Comparison of ENCODE assay signal across 8 mouse cellular contexts in the genomic region with DNA sequence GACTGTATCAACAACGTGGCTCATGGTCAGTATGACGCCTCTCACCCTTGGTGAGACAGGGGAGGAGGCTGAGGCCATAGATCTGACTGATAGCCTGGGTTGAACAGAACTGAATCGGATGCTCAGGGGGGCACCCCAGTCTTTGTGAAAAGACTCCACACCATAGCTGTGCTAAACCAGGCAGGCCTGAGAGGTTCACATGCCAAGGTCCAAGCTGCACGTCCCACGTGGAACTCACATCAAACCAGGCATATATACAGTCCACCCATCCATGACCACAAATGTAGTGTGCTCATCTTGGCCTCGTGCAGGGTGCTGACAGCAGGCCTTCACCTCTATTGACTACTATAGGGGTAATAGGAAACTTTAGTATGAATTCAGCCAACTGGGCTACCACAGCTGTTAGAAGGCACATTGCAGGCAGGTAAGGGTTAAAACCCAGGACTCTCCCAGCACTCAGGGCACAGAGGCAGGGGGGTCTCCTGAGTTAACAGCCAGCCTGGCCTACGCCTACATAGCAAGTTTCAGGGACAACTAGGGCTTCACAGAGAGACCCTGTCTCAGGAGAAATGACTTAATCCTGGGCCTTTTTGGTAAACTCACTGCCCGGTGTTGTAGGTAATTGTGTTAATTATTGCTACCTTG. TPM values are rescaled to one million over a fixed set of nuclear protein-coding genes. Genes with fewer than 3 reads are reported as not detected.
DNase-seq lines count a peak whose midpoint lies in the region; ATAC-seq and TF ChIP-seq lines count a peak whose summit lies in the region.

No protein-coding gene starts in this region.

- DNase-seq in cerebellum, adult 9-11 months: peak; percentile 38
- no peak for DNase-seq in cerebellum, adult 18-20 months
- peak; percentile 27 for DNase-seq in NIH3T3 (ENCODE audit: low read depth)
- DNase-seq in hindbrain, postnatal 0 days (ENCODE audit: low spot score): no peak
- DNase-seq in midbrain, embryonic 10.5 days (ENCODE audit: low spot score): no peak
- no peak for DNase-seq in embryo, embryonic 10.5 days (ENCODE audit: low spot score)
- DNase-seq in urinary bladder, postnatal 10 days (ENCODE audit: low spot score): no peak
- DNase-seq in adipocyte (ENCODE audit: low spot score): no peak

- peak overlapping the region; percentile 74; the same call in 1 of the 2 replicates for H3K9ac ChIP-seq in hindbrain, postnatal 0 days (replicated peaks; ENCODE audit: low read length)

- H3K27me3 ChIP-seq in hindbrain, postnatal 0 days (ENCODE audit: insufficient read depth, low read length): no peaks in the 10 kb centered on the region
- H3K27me3 ChIP-seq in midbrain, embryonic 10.5 days (ENCODE audit: low read depth, poor library complexity, severe bottlenecking): no peaks in the 10 kb centered on the region

- H3K9me3 ChIP-seq in hindbrain, postnatal 0 days (ENCODE audit: low read length): no peaks in the 10 kb centered on the region
- no peaks in the 10 kb centered on the region for H3K9me3 ChIP-seq in midbrain, embryonic 10.5 days (replicated peaks)

- WGBS in hindbrain, postnatal 0 days: 63% methylated on average over 8 of the region's 8 CpGs
- 79% methylated on average over 8 of the region's 8 CpGs for WGBS in midbrain, embryonic 10.5 days

- H3K27ac ChIP-seq in hindbrain, postnatal 0 days: peak overlapping the region; percentile 87
- H3K27ac ChIP-seq in midbrain, embryonic 10.5 days (replicated peaks): peak overlapping the region; percentile 94

- no peak for ATAC-seq in hindbrain, postnatal 0 days

- H3K36me3 ChIP-seq in hindbrain, postnatal 0 days (ENCODE audit: insufficient read depth, low read length): peaks cover 22% of the 10 kb centered on the region
- peaks cover 53% of the 10 kb centered on the region for H3K36me3 ChIP-seq in midbrain, embryonic 10.5 days

- no peak for TF ChIP-seq CTCF in hindbrain, postnatal 0 days (IDR thresholded peaks at IDR 0.05; ENCODE audit: low read depth)

- peak overlapping the region; percentile 64; the same call in 1 of the 2 replicates for H3K4me3 ChIP-seq in hindbrain, postnatal 0 days (ENCODE audit: low read length)
- peak overlapping the region; percentile 76 for H3K4me3 ChIP-seq in midbrain, embryonic 10.5 days

- peaks cover 16% of the 10 kb centered on the region; the same call in 1 of the 2 replicates for H3K4me1 ChIP-seq in hindbrain, postnatal 0 days (ENCODE audit: insufficient read depth, low read length)
- peaks cover 34% of the 10 kb centered on the region for H3K4me1 ChIP-seq in midbrain, embryonic 10.5 days

- peak overlapping the region; percentile 93 for H3K4me2 ChIP-seq in hindbrain, postnatal 0 days (ENCODE audit: low read depth, low read length)

RNA-seq across cellular contexts. Expression of a gene that starts 1.2 kb away (rescaled TPM):
- 3.8 and 5.3 TPM in 2 replicates for total RNA-seq in hindbrain, postnatal 0 days (2014; rRNA removed)
- 7.9 and 8.6 TPM in 2 replicates for polyA plus RNA-seq in hindbrain, postnatal 0 days (2015; fragmentation: Nextera tagmentation; extraction: Ambion mirVana)
- polyA plus RNA-seq in midbrain, embryonic 10.5 days (2016; fragmentation: Nextera tagmentation; extraction: Ambion mirVana): 14.4 and 15.1 TPM in 2 replicates

RNA-seq across cellular contexts. Expression of a gene that starts 20.9 kb away (rescaled TPM):
- 212 and 258 TPM in 2 replicates for total RNA-seq in hindbrain, postnatal 0 days (2014; rRNA removed)
- polyA plus RNA-seq in hindbrain, postnatal 0 days (2015; fragmentation: Nextera tagmentation; extraction: Ambion mirVana): 229 and 231 TPM in 2 replicates
- 587 and 631 TPM in 2 replicates for polyA plus RNA-seq in midbrain, embryonic 10.5 days (2016; fragmentation: Nextera tagmentation; extraction: Ambion mirVana)

RNA-seq across cellular contexts. Expression of a gene that starts 33.8 kb away (rescaled TPM):
- total RNA-seq in hindbrain, postnatal 0 days (2014; rRNA removed): 43.9 and 60.8 TPM in 2 replicates
- polyA plus RNA-seq in hindbrain, postnatal 0 days (2015; fragmentation: Nextera tagmentation; extraction: Ambion mirVana): 105 and 109 TPM in 2 replicates
- 209 and 269 TPM in 2 replicates for polyA plus RNA-seq in midbrain, embryonic 10.5 days (2016; fragmentation: Nextera tagmentation; extraction: Ambion mirVana)

RNA-seq across cellular contexts. Expression of a gene that starts 50.0 kb away (rescaled TPM):
- 81.3 and 99.9 TPM in 2 replicates for total RNA-seq in hindbrain, postnatal 0 days (2014; rRNA removed)
- polyA plus RNA-seq in hindbrain, postnatal 0 days (2015; fragmentation: Nextera tagmentation; extraction: Ambion mirVana): 60.9 and 63.8 TPM in 2 replicates
- 38.6 TPM in 2 replicates for polyA plus RNA-seq in midbrain, embryonic 10.5 days (2016; fragmentation: Nextera tagmentation; extraction: Ambion mirVana)

Comparison
In these comparisons a context has a peak if more than half of its experiments do, and no peak if none do; other contexts are left out.
1. DNase-seq: peak in cerebellum, adult 9-11 months (single experiment) and NIH3T3 (single experiment); none in cerebellum, adult 18-20 months (0 of 2), hindbrain, postnatal 0 days (single experiment), midbrain, embryonic 10.5 days (single experiment), embryo, embryonic 10.5 days (single experiment), urinary bladder, postnatal 10 days (single experiment) and adipocyte (single experiment).